Mouse (Mus musculus) yolk sac, embryonic 10.5 days (tissue): ENCODE results near the gene Klhl33.
A peak's percentile ranks its signal among the peaks of the same experiment; 100 is the strongest.
"Not testable (repeated sequence)": the region's sequence is repeated elsewhere in the genome, so short reads cannot be mapped to it uniquely, and the experiment has no call there.

ENCODE experiments used
- DNase-seq: peaks from one replicate; pipeline ENCODE4 v3.0.0-alpha.2; 2017; ENCODE audit warnings: low spot score

Gene Klhl33

GRCm38 (mm10) chr14:50897374-50897765 is at the start of gene Klhl33:
Gene Klhl33 (minus strand): TSS chr14:50897507.
- no peak for DNase-seq

GRCm38 (mm10) chr14:50945526-50945925 is 48.2 kb upstream of the Klhl33 start:
- DNase-seq, result peak; percentile 58

- not testable (repeated sequence) for DNase-seq
These were observed 47.8 kb upstream of the Klhl33 start for GRCm38 (mm10) chr14:50945081-50945480.

GRCm38 (mm10) chr14:50944668-50945033 is 47.3 kb upstream of the Klhl33 start:
- DNase-seq, result not testable (repeated sequence)

- DNase-seq, result peak; percentile 96
These were observed 46.8 kb upstream of the Klhl33 start, which contains the start of gene Gm49342 for GRCm38 (mm10) chr14:50943932-50944667. Gene Gm49342 (plus strand): TSS chr14:50944517.

GRCm38 (mm10) chr14:50938940-50939339 is 41.6 kb upstream of the Klhl33 start:
- DNase-seq, result no peak

- DNase-seq, result no peak
These were observed 41.0 kb upstream of the Klhl33 start for GRCm38 (mm10) chr14:50938119-50938908.

GRCm38 (mm10) chr14:50936649-50937048 is 39.3 kb upstream of the Klhl33 start:
- DNase-seq, result no peak

GRCm38 (mm10) chr14:50931493-50932020 is 34.2 kb upstream of the Klhl33 start:
- no peak for DNase-seq

GRCm38 (mm10) chr14:50930754-50931492 is 33.6 kb upstream of the Klhl33 start, which contains the start of the genes Pip4p1 and Pnp:
Gene Pip4p1 (minus strand): TSS chr14:50930856.
Gene Pnp (plus strand): TSS chr14:50931082.
- peak; percentile 98 for DNase-seq

GRCm38 (mm10) chr14:50930377-50930753 is 33.1 kb upstream of the Klhl33 start:
- peak; percentile 83 for DNase-seq

- peak; percentile 46 for DNase-seq
These were observed 32.6 kb upstream of the Klhl33 start for GRCm38 (mm10) chr14:50929951-50930350.

GRCm38 (mm10) chr14:50927366-50927765 is 30.1 kb upstream of the Klhl33 start:
- DNase-seq, result no peak

- no peak for DNase-seq
These were observed 28.0 kb upstream of the Klhl33 start for GRCm38 (mm10) chr14:50925111-50925920.

GRCm38 (mm10) chr14:50924281-50925064 is 27.2 kb upstream of the Klhl33 start, which contains the start of the genes Osgep and Apex1:
Gene Osgep (minus strand): TSS chr14:50924893.
Gene Apex1 (plus strand): TSS chr14:50924968.
- DNase-seq, result peak; percentile 98

GRCm38 (mm10) chr14:50923437-50923836 is 26.1 kb upstream of the Klhl33 start:
- DNase-seq, result not testable (repeated sequence)

GRCm38 (mm10) chr14:50911356-50911755 is 14.0 kb upstream of the Klhl33 start:
- DNase-seq, result no peak

GRCm38 (mm10) chr14:50908126-50908525 is 10.8 kb upstream of the Klhl33 start:
- DNase-seq, result no peak

GRCm38 (mm10) chr14:50905327-50905726 is 8.0 kb upstream of the Klhl33 start:
- DNase-seq, result not testable (repeated sequence)

- no peak for DNase-seq
These were observed 7.5 kb upstream of the Klhl33 start for GRCm38 (mm10) chr14:50904828-50905129.
